Mouse (Mus musculus): ENCODE results near the gene Gdap2.

DNA sequence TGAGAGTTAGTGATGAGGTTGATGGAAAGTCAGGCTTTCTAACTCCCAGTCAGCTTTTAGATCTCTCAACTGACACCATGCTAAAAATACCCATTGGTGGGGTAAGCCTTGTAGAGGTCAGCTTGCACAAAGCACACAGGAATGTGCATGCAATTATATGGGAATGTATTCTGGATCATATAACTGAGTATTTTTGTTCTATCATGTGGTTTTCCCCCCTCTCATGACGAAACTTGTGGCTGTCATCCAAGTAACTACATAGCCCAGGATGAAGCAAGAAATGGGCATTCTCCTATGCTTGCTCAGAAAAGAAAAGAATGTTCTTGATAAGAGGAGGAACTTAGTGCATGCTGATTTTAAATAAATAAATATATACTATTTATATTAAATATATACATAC lies 65.3 kb downstream of the Gdap2 start:
- no peak for TF ChIP-seq CTCF (IDR thresholded peaks at IDR 0.05; ENCODE audit: borderline replicate concordance, insufficient read depth, low read length)
- TF ChIP-seq POLR2A (IDR thresholded peaks at IDR 0.05; ENCODE audit: low read depth, low read length) = no peak
